Mouse (Mus musculus) thymus, adult 2 months (tissue): ENCODE data around the gene Lef1. TPM values are rescaled to one million over a fixed set of nuclear protein-coding genes. Genes with fewer than 3 reads are reported as not detected.
A peak's percentile ranks its signal among the peaks of the same experiment; 100 is the strongest.

Source experiments
- DNase-seq: peaks from one replicate; pipeline ENCODE4 v3.0.0; 2021
- H3K27ac ChIP-seq: fragments of 200-500 bp; 2 replicates; pipeline ENCODE4 v1.5.1; 2012; ENCODE audit warnings: low read length, control low read depth; ENCODE audit not compliant: control insufficient read depth, insufficient read depth
- H3K27me3 ChIP-seq: fragments of 200-500 bp; 2 replicates; pipeline ENCODE4 v1.6.1; 2012; ENCODE audit warnings: mild to moderate bottlenecking, low read length, moderate library complexity, mixed read lengths; ENCODE audit not compliant: control insufficient read depth, insufficient read depth
- H3K36me3 ChIP-seq: fragments of 200-500 bp; 2 replicates; pipeline ENCODE4 v1.6.1; 2012; ENCODE audit warnings: mild to moderate bottlenecking, low read length, moderate library complexity; ENCODE audit not compliant: control insufficient read depth, insufficient read depth
- H3K4me1 ChIP-seq: fragments of 200-500 bp; replicated peaks from 2 replicates; pipeline ENCODE4 v1.6.1; 2012; ENCODE audit warnings: low read length; ENCODE audit not compliant: control insufficient read depth, insufficient read depth
- H3K4me3 ChIP-seq: fragments of 200-500 bp; 2 replicates; pipeline ENCODE4 v1.5.1; 2012; ENCODE audit warnings: mild to moderate bottlenecking, low read length, control low read depth, moderate library complexity; ENCODE audit not compliant: control insufficient read depth, insufficient read depth
- CTCF ChIP-seq: fragments of 200-500 bp; IDR thresholded peaks from 2 replicates; pipeline ENCODE4 v1.5.1; 2012; ENCODE audit warnings: mild to moderate bottlenecking, control low read depth, low read length, moderate library complexity, borderline replicate concordance; ENCODE audit not compliant: control insufficient read depth, poor library complexity, insufficient read depth; ENCODE audit errors: extremely low read depth
- POLR2A ChIP-seq: fragments of 200-500 bp; IDR thresholded peaks from 2 replicates; pipeline ENCODE4 v1.6.1; 2012; ENCODE audit warnings: mild to moderate bottlenecking, low read length, control low read depth, moderate library complexity; ENCODE audit not compliant: control insufficient read depth, poor library complexity, insufficient read depth; ENCODE audit errors: extremely low read depth
- WGBS: fragments of 180-500 bp; shearing (Covaris S2); methylation state at CpG from one replicate; pipeline ENCODE4 v1.1.7; 2018; 5-methylcytosine and 5-hydroxymethylcytosine counted together
- polyA plus RNA-seq: library from polyadenylated mRNA; depleted of rRNA; stranded (reverse); fragments of >200 nt; gene quantifications from 2 replicates; pipeline ENCODE4 v1.2.3, GENCODE M21; 2012; rRNA removed

The Lef1 gene
- 279 and 361 TPM in 2 replicates for polyA plus RNA-seq

GRCm38 (mm10) chr3:131110191-131111150 is at the start of gene Lef1:
Gene Lef1 (plus strand): TSS chr3:131110471.
- under 1% methylated on average over 64 of the region's 69 CpGs for WGBS
- H3K27ac ChIP-seq: peak within 1 kb of the TSS; percentile 92
- peak within 1 kb of the TSS; percentile 97 for H3K4me3 ChIP-seq
- TF ChIP-seq CTCF: peak; percentile 17; the same call in 1 of the 2 replicates
- peak; percentile 82 for TF ChIP-seq POLR2A
- DNase-seq: peak; percentile 69
- H3K4me1 ChIP-seq: peaks cover 30% of the 10 kb centered on the region
- H3K36me3 ChIP-seq: peaks cover 8% of the 10 kb centered on the region
- H3K27me3 ChIP-seq: peaks cover 3% of the 10 kb centered on the region

GRCm38 (mm10) chr3:131065001-131065400 is 45.3 kb upstream of the Lef1 start:
- Histone ChIP-seq H3K36me3 (no peaks in the 10 kb centered on the region), H3K27ac (peak overlapping the region; percentile 38), H3K4me1 (peaks cover 33% of the 10 kb centered on the region), H3K27me3 (no peaks in the 10 kb centered on the region; the same call in 1 of the 2 replicates), H3K4me3 (no peak overlapping the region)
- DNase-seq: no peak
- WGBS: 78% methylated on average over 9 of the region's 9 CpGs
- TF ChIP-seq CTCF (no peak), POLR2A (no peak)

DNA sequence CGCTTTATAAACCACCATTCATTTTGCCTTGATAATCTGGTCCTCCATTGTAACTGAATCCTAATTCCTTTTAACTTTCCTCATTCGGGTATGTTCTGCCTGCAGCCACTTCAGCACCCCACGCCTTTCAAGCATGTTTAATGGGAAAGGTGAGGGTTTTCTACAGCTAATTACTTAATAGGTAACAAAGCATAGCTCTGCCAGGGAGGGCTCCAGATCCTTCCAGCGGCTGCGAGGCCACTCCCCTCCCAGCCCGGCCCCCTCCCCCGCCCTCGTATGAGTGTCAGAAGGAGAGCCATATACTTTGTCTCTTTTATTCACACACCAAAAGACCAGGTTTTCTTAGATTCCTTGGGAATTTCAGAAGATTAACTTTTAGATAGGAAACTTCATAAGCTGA is 44.1 kb upstream of the Lef1 start:
- H3K4me3 ChIP-seq: no peak overlapping the region
- no peak overlapping the region for H3K27ac ChIP-seq
- WGBS: 61% methylated on average over 8 of the region's 8 CpGs
- H3K4me1 ChIP-seq: peaks cover 30% of the 10 kb centered on the region
- no peak for DNase-seq
- H3K36me3 ChIP-seq: no peaks in the 10 kb centered on the region
- no peaks in the 10 kb centered on the region; the same call in 1 of the 2 replicates for H3K27me3 ChIP-seq
- TF ChIP-seq POLR2A (no peak), CTCF (no peak)

DNA sequence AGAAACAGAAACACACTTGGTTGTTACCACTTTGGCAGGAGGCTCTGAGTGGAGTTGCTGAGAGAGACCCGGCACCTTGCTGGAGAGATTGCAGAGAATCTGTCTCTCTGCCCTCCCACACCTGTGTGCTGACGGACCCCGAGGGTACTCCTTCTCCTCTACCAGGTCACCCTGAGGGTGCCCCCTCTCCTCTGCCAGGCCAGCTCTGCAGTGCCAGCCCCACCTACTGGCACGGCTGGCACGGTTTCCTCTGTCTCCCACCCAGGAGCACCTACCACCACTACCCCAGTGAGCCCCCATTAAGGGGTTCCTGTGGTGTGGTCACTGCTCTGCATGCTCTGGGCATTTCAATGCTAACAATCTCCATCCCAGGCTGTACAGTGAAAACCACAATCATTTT is 42.3 kb upstream of the Lef1 start:
- Histone ChIP-seq H3K27ac (no peak overlapping the region), H3K27me3 (no peaks in the 10 kb centered on the region; the same call in 1 of the 2 replicates), H3K4me3 (no peak overlapping the region), H3K36me3 (no peaks in the 10 kb centered on the region), H3K4me1 (peaks cover 30% of the 10 kb centered on the region)
- no peak for TF ChIP-seq POLR2A
- TF ChIP-seq CTCF: peak; percentile 69; the same call in 1 of the 2 replicates
- 40% methylated on average over 5 of the region's 5 CpGs for WGBS
- DNase-seq: peak; percentile 47

GRCm38 (mm10) chr3:131070210-131070609 is 40.1 kb upstream of the Lef1 start:
- Histone ChIP-seq H3K36me3 (no peaks in the 10 kb centered on the region), H3K27ac (no peak overlapping the region), H3K4me1 (peaks cover 19% of the 10 kb centered on the region), H3K27me3 (no peaks in the 10 kb centered on the region; the same call in 1 of the 2 replicates), H3K4me3 (no peak overlapping the region)
- no peak for DNase-seq
- WGBS: 93% methylated on average over 7 of the region's 7 CpGs
- no peak for TF ChIP-seq POLR2A
- no peak for TF ChIP-seq CTCF

GRCm38 (mm10) chr3:131072661-131073060 is 37.6 kb upstream of the Lef1 start:
- Histone ChIP-seq H3K4me3 (no peak overlapping the region), H3K4me1 (peaks cover 5% of the 10 kb centered on the region), H3K27me3 (no peaks in the 10 kb centered on the region; the same call in 1 of the 2 replicates), H3K36me3 (no peaks in the 10 kb centered on the region), H3K27ac (no peak overlapping the region)
- 85% methylated on average over 4 of the region's 4 CpGs for WGBS
- DNase-seq: no peak
- TF ChIP-seq CTCF: no peak
- TF ChIP-seq POLR2A: no peak
